Mouse (Mus musculus) olfactory bulb, adult 2 months (tissue): ENCODE measurements around the gene Serpinb1a.

ENCODE experiments used
- CTCF ChIP-seq: fragments of 200-500 bp; IDR thresholded peaks from 2 replicates; pipeline ENCODE4 v1.5.1; 2012; ENCODE audit warnings: low read depth, mild to moderate bottlenecking, low read length, moderate library complexity; ENCODE audit not compliant: insufficient read depth
- POLR2A ChIP-seq: fragments of 200-500 bp; IDR thresholded peaks from 2 replicates; pipeline ENCODE4 v1.6.1; 2012; ENCODE audit warnings: mild to moderate bottlenecking, low read depth, low read length, moderate library complexity; ENCODE audit not compliant: insufficient read depth

DNA sequence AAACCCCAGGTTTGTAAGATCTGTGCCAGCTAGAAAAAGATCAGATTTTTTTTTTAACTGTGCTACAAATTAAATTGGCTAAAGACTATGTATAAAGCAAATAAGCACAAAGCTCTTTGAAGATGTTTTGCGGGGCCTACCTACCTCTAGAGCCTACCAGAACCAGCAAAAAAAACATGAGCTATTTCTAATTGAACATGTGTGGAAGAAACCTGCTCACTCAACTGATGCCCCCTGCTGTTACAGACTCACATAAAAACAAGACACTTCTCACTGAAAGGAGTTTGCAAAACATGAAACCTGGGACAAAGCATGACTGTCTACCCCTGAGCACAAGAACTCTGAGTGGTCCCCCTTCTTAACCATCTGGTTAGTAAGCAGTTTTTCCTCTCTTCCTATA is 53.9 kb downstream of the Serpinb1a start:
- TF ChIP-seq POLR2A (no peak), CTCF (no peak)
